Mouse (Mus musculus): ENCODE measurements around the gene Rxfp2. TPM values are rescaled to one million over a fixed set of nuclear protein-coding genes. Genes with fewer than 3 reads are reported as not detected.
A peak's percentile ranks its signal among the peaks of the same experiment; 100 is the strongest.

Gene Rxfp2
- polyA plus RNA-seq, 1 experiment from 2014 or later = 1.0 TPM

DNA sequence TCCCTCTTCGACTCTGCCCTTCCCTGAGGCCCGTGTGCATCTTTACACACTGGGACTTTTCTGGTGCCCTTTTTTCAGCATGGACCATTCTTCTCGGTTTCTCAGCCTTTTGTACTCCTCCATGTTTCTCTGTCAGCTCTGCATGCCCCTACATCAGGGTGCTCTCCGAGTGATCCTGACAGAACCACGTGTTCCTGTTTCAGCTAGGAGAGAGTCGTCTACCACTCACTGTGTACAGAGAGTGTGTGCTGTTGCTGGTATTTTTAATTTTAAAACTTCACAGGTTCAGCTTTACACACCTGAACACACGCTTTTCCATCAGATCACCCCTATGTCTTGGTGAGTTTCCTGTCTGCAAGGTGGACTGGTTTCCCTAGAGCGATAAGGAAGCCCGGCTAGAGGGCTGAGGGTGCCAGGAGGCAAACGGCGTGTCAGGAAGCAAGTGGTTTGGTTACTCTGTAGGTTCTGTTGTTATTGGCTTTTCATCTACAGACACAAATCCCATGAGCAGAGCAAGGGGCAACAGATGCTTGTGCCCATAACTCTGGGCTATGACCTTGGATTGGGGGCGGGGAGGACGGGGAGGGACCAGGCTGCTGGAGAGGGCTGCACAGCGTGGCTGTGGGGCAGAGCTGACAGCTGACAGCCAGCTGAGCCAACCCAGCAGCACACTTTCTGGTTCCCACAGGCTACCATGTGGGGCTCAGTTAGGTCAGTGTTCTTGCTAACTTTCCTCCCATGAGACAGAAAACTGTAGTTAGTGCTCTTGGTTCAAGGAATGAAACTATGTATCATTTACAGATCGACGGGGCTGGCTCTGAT is 97.0 kb downstream of the Rxfp2 start:
- no peak overlapping the region for H3K4me3 ChIP-seq (replicated peaks)
- 41% methylated on average over 16 of the region's 16 CpGs for WGBS
- H3K36me3 ChIP-seq = no peaks in the 10 kb centered on the region
- ATAC-seq (ENCODE audit: insufficient number of reproducible peaks, low FRiP score, low TSS enrichment, low read depth) = 0 out of 2 replicates have a peak, but pooled peaks have one; percentile 22
- no peaks in the 10 kb centered on the region for H3K9me3 ChIP-seq (replicated peaks)
- H3K4me2 ChIP-seq (replicated peaks) = 0 out of 2 replicates have a peak overlapping the region, but pooled peaks have one; percentile 6
- H3K27ac ChIP-seq (replicated peaks) = peak overlapping the region; percentile 5; the same call in 1 of the 2 replicates
- peaks cover 23% of the 10 kb centered on the region for H3K4me1 ChIP-seq
- no peak overlapping the region for H3K9ac ChIP-seq
- no peaks in the 10 kb centered on the region for H3K27me3 ChIP-seq

DNA sequence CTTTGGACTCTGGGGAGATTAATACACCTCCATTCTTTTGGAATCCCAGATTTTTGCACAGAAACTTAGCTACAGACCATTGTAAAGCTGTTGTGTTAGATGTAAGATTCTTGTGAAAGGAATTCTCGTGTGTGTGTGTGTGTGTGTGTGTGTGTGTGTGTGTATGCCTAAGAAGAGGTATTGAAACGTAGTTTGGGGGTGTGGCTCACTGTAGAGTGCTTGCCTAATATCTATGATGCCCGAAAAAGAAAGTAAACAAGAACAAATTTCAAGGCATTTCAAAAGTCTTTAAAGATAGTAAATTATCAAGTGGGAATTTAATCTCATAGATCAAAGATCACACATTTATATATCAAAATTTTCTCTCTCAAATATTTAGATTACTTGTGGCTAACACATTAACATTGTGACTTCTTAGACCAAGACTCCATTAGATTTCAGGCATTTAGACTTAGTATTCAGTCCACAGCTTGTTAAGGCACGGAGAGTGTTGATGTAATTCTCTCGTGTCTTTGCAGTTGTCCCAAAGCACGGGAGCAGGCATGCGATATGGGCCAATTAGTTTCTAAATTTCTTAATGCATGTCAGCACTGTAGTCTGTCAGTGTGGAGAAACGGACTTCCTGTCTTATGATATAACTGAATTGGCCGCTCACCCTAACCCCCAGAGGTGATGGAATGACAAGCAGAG is 97.9 kb downstream of the Rxfp2 start:
- H3K27me3 ChIP-seq = no peaks in the 10 kb centered on the region
- peaks cover 23% of the 10 kb centered on the region for H3K4me1 ChIP-seq
- H3K27ac ChIP-seq (replicated peaks) = 0 out of 2 replicates have a peak overlapping the region, but pooled peaks have one; percentile 5
- H3K4me3 ChIP-seq (replicated peaks) = no peak overlapping the region
- 59% methylated on average over 9 of the region's 9 CpGs for WGBS
- no peaks in the 10 kb centered on the region for H3K36me3 ChIP-seq
- ATAC-seq (ENCODE audit: insufficient number of reproducible peaks, low FRiP score, low TSS enrichment, low read depth) = no peak
- no peak overlapping the region for H3K9ac ChIP-seq
- H3K9me3 ChIP-seq (replicated peaks) = no peaks in the 10 kb centered on the region
- no peak overlapping the region for H3K4me2 ChIP-seq (replicated peaks)

DNA sequence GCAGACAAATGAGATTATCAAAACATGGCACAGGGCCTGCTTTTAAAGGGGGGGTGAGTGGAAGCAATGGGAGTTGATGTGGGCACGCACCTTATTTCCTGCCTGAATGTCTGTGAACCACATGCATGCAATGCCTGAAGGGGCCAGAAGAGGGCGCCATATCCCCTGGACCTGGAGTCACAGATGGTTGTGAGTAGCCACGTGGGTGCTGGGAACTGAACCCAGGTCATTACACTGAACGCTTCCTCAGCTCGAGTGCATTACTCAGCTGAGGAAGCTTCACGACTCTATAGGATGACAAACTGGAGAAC is 98.4 kb downstream of the Rxfp2 start:
- Histone ChIP-seq H3K27ac (replicated peaks) (no peak overlapping the region), H3K4me1 (peaks cover 23% of the 10 kb centered on the region), H3K9me3 (replicated peaks) (no peaks in the 10 kb centered on the region), H3K4me3 (replicated peaks) (no peak overlapping the region), H3K9ac (no peak overlapping the region), H3K4me2 (replicated peaks) (no peak overlapping the region), H3K27me3 (no peaks in the 10 kb centered on the region), H3K36me3 (no peaks in the 10 kb centered on the region)
- WGBS = 86% methylated on average over 6 of the region's 6 CpGs
- ATAC-seq (ENCODE audit: insufficient number of reproducible peaks, low FRiP score, low TSS enrichment, low read depth) = no peak

DNA sequence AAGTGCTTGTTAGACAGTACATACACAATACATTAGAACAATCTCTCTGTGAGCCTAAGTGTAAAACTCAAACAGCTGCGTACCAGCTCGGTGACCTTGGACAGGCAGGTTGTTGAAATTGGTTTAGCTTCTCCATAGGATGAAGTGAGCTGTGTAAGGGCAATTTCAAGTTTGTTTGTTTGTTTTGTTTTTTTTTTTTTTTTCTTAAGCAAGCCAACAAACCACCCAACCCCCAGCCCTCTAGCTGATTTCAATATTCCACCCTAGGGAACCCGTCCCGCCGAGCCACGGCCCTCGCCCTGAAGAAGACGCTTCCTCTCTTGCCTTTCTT is 99.6 kb downstream of the Rxfp2 start:
- ATAC-seq (ENCODE audit: insufficient number of reproducible peaks, low FRiP score, low TSS enrichment, low read depth) = no peak

DNA sequence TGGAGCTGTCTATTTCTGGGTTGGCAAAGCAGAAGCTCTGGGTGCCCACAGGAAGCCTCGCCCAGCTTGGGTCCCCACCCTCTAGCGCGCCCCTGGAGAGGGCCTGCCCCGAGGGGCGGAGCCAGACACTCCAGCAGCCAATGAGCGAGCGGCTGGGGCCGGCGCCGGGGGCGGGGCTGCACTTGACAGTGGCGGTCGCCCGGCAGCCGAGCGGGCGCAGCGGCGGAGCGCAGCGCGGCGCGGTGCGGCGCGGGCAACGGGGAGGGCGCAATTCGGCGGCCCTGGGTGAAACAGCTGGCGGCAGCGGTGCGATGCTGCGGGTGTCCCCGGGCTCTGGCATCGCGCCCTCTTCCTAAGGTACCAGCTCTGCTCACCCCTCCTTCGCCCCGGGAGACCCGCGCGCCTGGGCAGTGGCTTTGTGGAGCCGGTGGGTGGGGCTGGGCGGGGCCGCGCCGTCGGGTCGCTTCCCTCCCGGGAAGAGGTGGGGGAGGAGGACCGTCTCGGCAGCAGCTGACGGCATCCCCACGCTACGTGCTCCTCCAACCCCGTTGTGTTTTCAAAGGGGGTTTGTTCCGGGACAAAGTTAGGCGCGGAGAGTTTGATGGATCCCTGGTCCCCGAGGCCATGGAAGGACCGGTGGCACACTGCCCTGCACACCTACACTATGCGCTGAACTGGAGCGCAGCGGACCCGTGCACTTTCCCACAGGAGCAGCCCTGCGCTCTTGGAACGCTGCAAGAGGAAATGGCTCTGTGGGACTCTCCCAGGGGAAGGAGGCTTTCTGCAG is 100.2 kb downstream of the Rxfp2 start, which contains the start of gene Fry:
Gene Fry, plus strand, starts transcription at position 191 of the 787 bp plus-strand sequence.
- no peaks in the 10 kb centered on the region for H3K36me3 ChIP-seq
- peak within 1 kb of the TSS; percentile 67 for H3K4me3 ChIP-seq (replicated peaks)
- H3K9me3 ChIP-seq (replicated peaks) = no peaks in the 10 kb centered on the region
- ATAC-seq (ENCODE audit: insufficient number of reproducible peaks, low FRiP score, low TSS enrichment, low read depth) = peak; percentile 98
- peaks cover 23% of the 10 kb centered on the region for H3K4me1 ChIP-seq
- H3K4me2 ChIP-seq (replicated peaks) = peak within 1 kb of the TSS; percentile 80
- 0 out of 2 replicates have a peak within 1 kb of the TSS, but pooled peaks have one; percentile 48 for H3K27ac ChIP-seq (replicated peaks)
- WGBS = under 1% methylated on average over 65 of the region's 68 CpGs
- H3K27me3 ChIP-seq = no peaks in the 10 kb centered on the region
- H3K9ac ChIP-seq = no peak within 1 kb of the TSS

More for the DNA sequence above, 99.6 kb downstream of the Rxfp2 start:
- Histone ChIP-seq H3K27me3 (no peaks in the 10 kb centered on the region), H3K9ac (no peak overlapping the region), H3K4me2 (replicated peaks) (peak overlapping the region; percentile 80), H3K4me1 (peaks cover 23% of the 10 kb centered on the region), H3K27ac (replicated peaks) (no peak overlapping the region), H3K9me3 (replicated peaks) (no peaks in the 10 kb centered on the region), H3K4me3 (replicated peaks) (peak overlapping the region; percentile 67), H3K36me3 (no peaks in the 10 kb centered on the region)
- WGBS = 16% methylated on average over 8 of the region's 8 CpGs

DNA sequence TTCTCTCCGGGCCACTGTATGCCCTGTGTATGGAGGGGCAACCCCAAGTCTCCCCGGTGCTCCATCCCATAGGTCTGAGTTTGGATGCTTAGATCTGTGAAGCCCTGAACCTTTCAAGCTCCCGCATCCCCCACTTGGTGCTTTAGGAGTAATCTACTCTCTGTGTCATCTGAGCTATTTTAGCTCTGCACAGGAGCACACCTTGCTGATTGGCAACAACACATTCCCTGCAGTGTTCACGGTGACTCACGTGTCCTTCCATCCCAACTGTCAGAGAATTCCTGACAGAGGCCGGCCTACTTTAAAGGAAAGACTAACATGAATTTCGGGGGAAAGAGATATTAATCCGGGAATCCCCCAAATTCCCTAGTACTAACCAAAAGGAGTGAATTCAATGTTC is 102.2 kb downstream of the Rxfp2 start:
- Histone ChIP-seq H3K4me2 (replicated peaks) (no peak overlapping the region), H3K9ac (no peak overlapping the region), H3K4me1 (peaks cover 15% of the 10 kb centered on the region), H3K27ac (replicated peaks) (no peak overlapping the region), H3K4me3 (replicated peaks) (no peak overlapping the region), H3K36me3 (no peaks in the 10 kb centered on the region), H3K9me3 (replicated peaks) (no peaks in the 10 kb centered on the region), H3K27me3 (no peaks in the 10 kb centered on the region)
- no peak for ATAC-seq (ENCODE audit: insufficient number of reproducible peaks, low FRiP score, low TSS enrichment, low read depth)
- WGBS = 78% methylated on average over 8 of the region's 8 CpGs

DNA sequence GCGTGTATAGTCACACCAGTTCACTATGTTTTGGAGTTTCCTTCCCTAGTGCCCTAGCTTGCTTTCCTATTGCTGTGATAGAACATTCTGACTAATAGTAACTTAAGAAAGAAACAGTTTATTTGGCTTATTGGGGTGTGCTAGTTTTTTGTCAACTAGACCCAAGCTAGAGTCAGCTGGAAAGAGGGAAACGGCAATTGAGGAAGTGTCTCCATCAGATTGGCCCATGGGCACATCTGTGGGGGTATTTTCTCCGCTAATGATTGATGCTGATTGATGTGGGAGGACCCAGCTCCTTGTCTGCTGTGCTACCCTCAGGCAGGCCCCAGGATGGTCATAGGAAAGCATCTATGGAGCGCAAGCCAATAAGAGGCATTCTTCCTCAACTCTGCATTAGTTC is 103.6 kb downstream of the Rxfp2 start:
- H3K4me1 ChIP-seq = peaks cover 11% of the 10 kb centered on the region; the same call in 1 of the 2 replicates
- no peak overlapping the region for H3K4me2 ChIP-seq (replicated peaks)
- no peak for ATAC-seq (ENCODE audit: insufficient number of reproducible peaks, low FRiP score, low TSS enrichment, low read depth)
- WGBS = 80% methylated on average over 4 of the region's 4 CpGs
- no peak overlapping the region for H3K4me3 ChIP-seq (replicated peaks)
- H3K27me3 ChIP-seq = no peaks in the 10 kb centered on the region
- no peaks in the 10 kb centered on the region for H3K9me3 ChIP-seq (replicated peaks)
- no peak overlapping the region for H3K27ac ChIP-seq (replicated peaks)
- no peak overlapping the region for H3K9ac ChIP-seq
- H3K36me3 ChIP-seq = no peaks in the 10 kb centered on the region

DNA sequence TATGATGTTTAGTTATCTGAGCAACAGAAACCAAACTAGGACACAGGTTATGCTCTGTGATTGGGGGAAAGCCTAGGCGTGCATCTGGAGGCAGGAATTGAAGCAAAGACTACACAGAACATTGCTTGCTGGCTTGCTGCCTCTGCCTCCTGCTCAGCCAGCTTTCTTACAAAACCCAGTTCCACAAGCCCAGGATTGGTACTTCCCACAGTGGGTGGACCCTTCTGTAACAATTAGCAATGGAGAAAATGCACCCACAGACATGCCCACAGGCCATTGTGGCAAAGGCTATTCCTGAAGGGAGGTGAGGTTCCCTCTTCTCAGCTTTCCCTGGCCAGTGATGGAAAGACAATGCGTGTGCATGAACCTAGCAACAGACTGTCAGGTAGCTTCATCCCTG is 104.1 kb downstream of the Rxfp2 start:
- Histone ChIP-seq H3K9me3 (replicated peaks) (no peaks in the 10 kb centered on the region), H3K9ac (no peak overlapping the region), H3K27me3 (no peaks in the 10 kb centered on the region), H3K36me3 (no peaks in the 10 kb centered on the region), H3K4me3 (replicated peaks) (no peak overlapping the region), H3K4me1 (peaks cover 11% of the 10 kb centered on the region; the same call in 1 of the 2 replicates), H3K4me2 (replicated peaks) (no peak overlapping the region), H3K27ac (replicated peaks) (no peak overlapping the region)
- 71% methylated on average over 2 of the region's 2 CpGs for WGBS
- no peak for ATAC-seq (ENCODE audit: insufficient number of reproducible peaks, low FRiP score, low TSS enrichment, low read depth)

DNA sequence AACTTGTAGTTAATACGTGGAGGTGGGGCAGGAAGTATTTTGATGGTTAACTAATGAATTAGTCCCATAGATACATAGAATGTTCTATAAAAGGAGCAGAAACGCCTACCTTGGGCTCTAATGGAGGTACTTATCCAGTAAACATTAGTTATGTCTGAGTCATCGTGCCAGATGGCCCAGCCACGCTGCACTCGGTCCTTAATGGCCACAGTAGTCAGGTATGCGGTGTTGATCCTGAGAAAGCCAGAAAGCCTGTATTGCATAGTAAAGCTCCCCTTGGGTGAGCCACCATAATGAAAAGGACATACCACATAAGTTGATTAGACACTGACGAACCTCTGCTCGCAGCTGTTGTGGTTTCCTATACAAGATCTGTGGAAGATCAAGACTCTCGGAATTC is 107.4 kb downstream of the Rxfp2 start:
- no peak overlapping the region for H3K4me2 ChIP-seq (replicated peaks)
- no peak for ATAC-seq (ENCODE audit: insufficient number of reproducible peaks, low FRiP score, low TSS enrichment, low read depth)
- no peak overlapping the region for H3K4me3 ChIP-seq (replicated peaks)
- no peak overlapping the region for H3K9ac ChIP-seq
- no peaks in the 10 kb centered on the region for H3K36me3 ChIP-seq
- no peak overlapping the region for H3K27ac ChIP-seq (replicated peaks)
- H3K4me1 ChIP-seq = no peaks in the 10 kb centered on the region
- H3K9me3 ChIP-seq (replicated peaks) = no peaks in the 10 kb centered on the region
- 75% methylated on average over 9 of the region's 9 CpGs for WGBS
- H3K27me3 ChIP-seq = no peaks in the 10 kb centered on the region

DNA sequence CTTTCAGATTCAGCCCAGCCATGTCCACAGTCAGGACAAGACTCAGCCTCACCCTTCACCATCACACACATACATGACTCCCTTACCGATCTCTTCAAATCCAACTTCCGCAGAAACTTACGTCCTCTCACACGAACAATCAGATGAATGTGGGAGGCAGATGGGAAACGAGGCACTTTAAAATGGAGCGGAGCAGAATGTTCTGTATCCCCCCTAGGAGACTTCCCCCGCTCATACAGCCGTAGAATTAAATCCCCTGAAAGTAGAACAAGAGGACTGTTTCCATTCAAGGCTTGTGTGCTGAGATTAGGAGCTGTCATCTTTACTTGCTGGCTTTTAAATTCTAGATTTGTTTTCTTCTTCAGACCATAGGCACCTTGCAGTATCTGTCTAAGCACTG is 110.0 kb downstream of the Rxfp2 start:
- Histone ChIP-seq H3K27ac (replicated peaks) (no peak overlapping the region), H3K4me2 (replicated peaks) (no peak overlapping the region), H3K36me3 (no peaks in the 10 kb centered on the region), H3K9ac (no peak overlapping the region), H3K9me3 (replicated peaks) (no peaks in the 10 kb centered on the region), H3K27me3 (no peaks in the 10 kb centered on the region), H3K4me1 (no peaks in the 10 kb centered on the region), H3K4me3 (replicated peaks) (no peak overlapping the region)
- WGBS = 76% methylated on average over 8 of the region's 8 CpGs
- no peak for ATAC-seq (ENCODE audit: insufficient number of reproducible peaks, low FRiP score, low TSS enrichment, low read depth)

DNA sequence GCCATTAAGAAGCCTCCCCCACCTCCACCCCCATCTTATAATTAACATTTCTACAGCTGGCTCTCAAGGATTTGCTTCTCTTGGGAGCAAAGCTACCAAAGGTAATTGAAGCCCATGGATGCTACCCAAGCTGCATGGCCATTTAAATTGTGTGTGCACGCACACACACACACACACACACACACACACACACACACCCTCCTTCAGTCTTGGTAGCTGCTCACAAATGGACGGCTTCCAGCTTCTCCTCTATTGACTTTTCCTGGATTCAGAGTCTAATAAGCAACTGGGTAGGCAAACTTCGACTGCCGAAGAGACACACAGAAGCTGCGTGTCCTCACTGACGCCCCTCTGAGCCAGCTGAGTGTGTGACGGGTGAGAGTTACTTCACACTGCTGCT is 111.7 kb downstream of the Rxfp2 start:
- H3K4me2 ChIP-seq (replicated peaks) = no peak overlapping the region
- no peaks in the 10 kb centered on the region for H3K36me3 ChIP-seq
- H3K9ac ChIP-seq = no peak overlapping the region
- H3K9me3 ChIP-seq (replicated peaks) = no peaks in the 10 kb centered on the region
- ATAC-seq (ENCODE audit: insufficient number of reproducible peaks, low FRiP score, low TSS enrichment, low read depth) = no peak
- H3K4me3 ChIP-seq (replicated peaks) = no peak overlapping the region
- no peak overlapping the region for H3K27ac ChIP-seq (replicated peaks)
- H3K27me3 ChIP-seq = no peaks in the 10 kb centered on the region
- 76% methylated on average over 7 of the region's 7 CpGs for WGBS
- no peaks in the 10 kb centered on the region for H3K4me1 ChIP-seq
